8 mouse cellular contexts compared by ENCODE assay signal in the genomic region with DNA sequence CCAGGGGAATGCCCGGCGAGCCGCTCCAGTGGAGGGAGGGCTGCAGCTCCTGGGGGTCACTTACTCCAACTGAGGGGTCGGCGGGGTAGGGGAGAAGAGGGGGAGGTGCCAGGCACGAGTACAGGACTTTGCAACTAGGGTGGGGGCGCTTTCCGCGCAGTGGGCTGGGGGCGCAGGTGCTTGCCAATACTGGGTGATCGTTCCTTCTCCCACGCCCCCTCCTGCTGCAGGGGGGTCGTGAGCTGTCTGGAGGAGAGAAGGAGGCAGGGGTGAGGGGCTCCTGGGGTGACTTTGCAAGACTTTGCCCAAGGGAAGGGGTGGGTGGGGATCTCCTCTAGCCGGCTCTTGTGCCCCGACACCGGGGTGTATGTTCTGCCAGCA. TPM values are rescaled to one million over a fixed set of nuclear protein-coding genes. Genes with fewer than 3 reads are reported as not detected.
A peak's percentile ranks its signal among the peaks of the same experiment; 100 is the strongest.
DNase-seq lines count a peak whose midpoint lies in the region; ATAC-seq and TF ChIP-seq lines count a peak whose summit lies in the region.

No protein-coding gene starts in this region.

- H3K4me2 ChIP-seq in forebrain, embryonic 11.5 days (ENCODE audit: low read depth, low read length, severe bottlenecking) = peak overlapping the region; percentile 99
- H3K4me2 ChIP-seq in limb, embryonic 13.5 days (replicated peaks) = peak overlapping the region; percentile 100

- WGBS in forebrain, embryonic 11.5 days = 0% methylated on average over 5 of the region's 16 CpGs
- under 1% methylated on average over 15 of the region's 16 CpGs for WGBS in limb, embryonic 13.5 days
- WGBS in olfactory bulb, adult 2 months = 0% methylated on average over 16 of the region's 16 CpGs

- peak overlapping the region; percentile 60 for H3K9ac ChIP-seq in forebrain, embryonic 11.5 days (ENCODE audit: low read length)
- H3K9ac ChIP-seq in limb, embryonic 13.5 days = peak overlapping the region; percentile 67

- no peak for TF ChIP-seq CTCF in left cerebral cortex, adult 2 months (IDR thresholded peaks at IDR 0.05)
- no peak for TF ChIP-seq CTCF in olfactory bulb, adult 2 months (IDR thresholded peaks at IDR 0.05; ENCODE audit: insufficient read depth, low read depth, low read length)

- no peak for ATAC-seq in forebrain, embryonic 11.5 days (replicated peaks; ENCODE audit: low FRiP score)
- no peak for ATAC-seq in limb, embryonic 13.5 days (ENCODE audit: low FRiP score, low read depth)

- no peak for DNase-seq in left cerebral cortex, adult 2 months (ENCODE audit: extremely low spot score in 1 of 2, low spot score in 2 of 2)
- no peak for DNase-seq in left cerebral cortex, postnatal 14 days (ENCODE audit: low spot score in 2 of 2)
- DNase-seq in forebrain, embryonic 11.5 days (ENCODE audit: low spot score) = no peak
- no peak for DNase-seq in adrenal gland, postnatal 25 days
- DNase-seq in spleen, postnatal 36 days (ENCODE audit: low spot score in 2 of 2) = no peak
- no peak for DNase-seq in adrenal gland, postnatal 4 days (ENCODE audit: low spot score in 2 of 2)

- H3K4me3 ChIP-seq in left cerebral cortex, adult 2 months = peak overlapping the region; percentile 60
- peak overlapping the region; percentile 55 for H3K4me3 ChIP-seq in forebrain, embryonic 11.5 days (ENCODE audit: low read depth, low read length)
- peak overlapping the region; percentile 63 for H3K4me3 ChIP-seq in limb, embryonic 13.5 days
- peak overlapping the region; percentile 50 for H3K4me3 ChIP-seq in olfactory bulb, adult 2 months (ENCODE audit: insufficient read depth, low read depth, low read length)

- intact Hi-C loops in left cerebral cortex, adult 2 months (cut with DNase I) = loop anchor here (2.0 kb wide), 2 partner anchors 62 to 96 kb away; no protein-coding TSS in a partner anchor
- intact Hi-C loops in left cerebral cortex, postnatal 14 days (cut with DNase I) = no loop called here

- peaks cover 38% of the 10 kb centered on the region for H3K27me3 ChIP-seq in forebrain, embryonic 11.5 days (ENCODE audit: control insufficient read depth, insufficient read depth, low read length)
- H3K27me3 ChIP-seq in limb, embryonic 13.5 days = peaks cover 84% of the 10 kb centered on the region

- peaks cover 20% of the 10 kb centered on the region for H3K4me1 ChIP-seq in forebrain, embryonic 11.5 days (replicated peaks; ENCODE audit: control insufficient read depth, insufficient read depth, low read length)
- H3K4me1 ChIP-seq in limb, embryonic 13.5 days = peaks cover 40% of the 10 kb centered on the region
- H3K4me1 ChIP-seq in olfactory bulb, adult 2 months (ENCODE audit: control insufficient read depth, insufficient read depth, low read length) = peaks cover 28% of the 10 kb centered on the region

- no peak overlapping the region for H3K27ac ChIP-seq in left cerebral cortex, adult 2 months
- no peak overlapping the region for H3K27ac ChIP-seq in forebrain, embryonic 11.5 days (ENCODE audit: low read depth, low read length)
- no peak overlapping the region for H3K27ac ChIP-seq in limb, embryonic 13.5 days
- H3K27ac ChIP-seq in olfactory bulb, adult 2 months (ENCODE audit: insufficient read depth, low read depth, low read length) = no peak overlapping the region

- no peaks in the 10 kb centered on the region for H3K36me3 ChIP-seq in forebrain, embryonic 11.5 days (ENCODE audit: control insufficient read depth, insufficient read depth, low read length)
- no peaks in the 10 kb centered on the region for H3K36me3 ChIP-seq in limb, embryonic 13.5 days

- H3K9me3 ChIP-seq in forebrain, embryonic 11.5 days (ENCODE audit: control insufficient read depth, low read length) = no peaks in the 10 kb centered on the region
- H3K9me3 ChIP-seq in limb, embryonic 13.5 days = no peaks in the 10 kb centered on the region

- no peak for TF ChIP-seq POLR2A in olfactory bulb, adult 2 months (IDR thresholded peaks at IDR 0.05; ENCODE audit: insufficient read depth, low read depth, low read length)

RNA-seq across cellular contexts. Expression of a gene that starts 0.5 kb away (rescaled TPM):
- 1 to 10 TPM; 1.0 to 1.5 TPM for total RNA-seq in left cerebral cortex, adult 2 months (2021)
- 1 to 10 TPM; 1.1 to 1.6 TPM for total RNA-seq in left cerebral cortex, postnatal 14 days (2021)
- 3.4 and 3.6 TPM in 2 replicates for polyA plus RNA-seq in forebrain, embryonic 11.5 days (2014; fragmentation: Nextera tagmentation; extraction: Ambion mirVana)
- 4.1 and 4.5 TPM in 2 replicates for polyA plus RNA-seq in limb, embryonic 13.5 days (2015; fragmentation: Nextera tagmentation; extraction: Ambion mirVana)
- polyA plus RNA-seq in olfactory bulb, adult 2 months (2012; ENCODE audit: insufficient read depth, insufficient read length, low replicate concordance, missing spikeins) = not detected in 2 replicates
- total RNA-seq in adrenal gland, postnatal 25 days (2021) = 4.6 and 5.3 TPM in 2 replicates
- total RNA-seq in adrenal gland, postnatal 4 days (2021) = 10 to 100 TPM; 10.1 to 15.6 TPM
